Mouse (Mus musculus): ENCODE measurements around the gene Cdh24.

DNA sequence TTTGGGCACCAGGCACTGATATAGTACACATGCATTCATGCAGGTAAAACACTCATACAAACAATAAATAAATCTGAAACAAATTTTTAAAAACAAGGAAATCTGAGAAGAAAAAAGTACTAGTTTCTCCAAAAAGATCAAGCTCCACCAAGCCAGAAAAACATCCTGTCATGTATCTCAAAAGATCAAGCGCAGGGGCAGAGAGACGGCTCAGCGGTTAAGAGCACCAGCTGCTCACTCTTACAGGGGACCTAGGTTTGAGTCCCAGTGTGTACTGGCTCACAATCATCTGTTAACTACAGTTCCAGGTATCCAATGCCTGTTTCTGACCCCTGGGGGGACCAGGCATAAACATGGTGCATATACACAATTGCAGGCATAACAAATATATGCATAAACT lies 41.2 kb upstream of the Cdh24 start:
- TF ChIP-seq EP300 (IDR thresholded peaks at IDR 0.05; ENCODE audit: low read depth) (no peak), CTCF (IDR thresholded peaks at IDR 0.05; ENCODE audit: low read depth) (no peak)
